Mouse (Mus musculus): ENCODE data around the gene Fam199x.

The Fam199x gene

GRCm38 (mm10) chrX:137049425-137050225, at the start of gene Fam199x:
Fam199x (plus strand) TSS chrX:137049594.
- in situ Hi-C loops (cut with MboI; ENCODE audit: low pct_unique_long_range_greater_than_20kb in 1 of 2, low sequenced_read_pairs in 2 of 2, unreplicated experiment in 1 of 2): no loop called here

GRCm38 (mm10) chrX:137015099-137015709, 34.2 kb upstream of the Fam199x start:
- in situ Hi-C loops (cut with MboI; ENCODE audit: low pct_unique_long_range_greater_than_20kb in 1 of 2, low sequenced_read_pairs in 2 of 2, unreplicated experiment in 1 of 2): loop anchor here in 1 of 2 experiments (5.0 kb wide), 1 partner anchor 52 kb away; no protein-coding TSS in a partner anchor

GRCm38 (mm10) chrX:137017668-137018067, 31.7 kb upstream of the Fam199x start:
- in situ Hi-C loops (cut with MboI; ENCODE audit: low pct_unique_long_range_greater_than_20kb in 1 of 2, low sequenced_read_pairs in 2 of 2, unreplicated experiment in 1 of 2): loop anchor here in 1 of 2 experiments (5.0 kb wide), 1 partner anchor 50 kb away; no protein-coding TSS in a partner anchor

GRCm38 (mm10) chrX:137019310-137019709, 30.1 kb upstream of the Fam199x start:
- in situ Hi-C loops (cut with MboI; ENCODE audit: low pct_unique_long_range_greater_than_20kb in 1 of 2, low sequenced_read_pairs in 2 of 2, unreplicated experiment in 1 of 2): loop anchor here in 1 of 2 experiments (5.0 kb wide), 1 partner anchor 48 kb away; no protein-coding TSS in a partner anchor

DNA sequence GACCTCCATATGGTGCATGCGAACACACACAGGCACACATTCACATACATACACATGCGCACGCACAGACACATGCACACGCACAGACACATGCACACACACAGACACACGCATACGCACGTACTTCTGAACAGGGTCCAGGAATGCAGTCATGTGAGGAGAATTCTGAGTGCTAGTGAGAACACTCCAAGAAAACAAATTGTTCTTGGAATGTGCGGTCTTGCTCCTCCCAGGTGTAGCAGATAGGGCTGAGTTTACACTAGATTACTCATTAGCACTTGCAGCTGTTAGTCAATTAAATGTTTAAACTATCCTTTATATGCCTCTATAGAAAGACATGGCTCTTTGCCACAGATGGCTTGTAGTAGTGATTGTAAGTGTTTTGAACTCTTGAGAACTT, 18.5 kb upstream of the Fam199x start:
- in situ Hi-C loops (cut with MboI; ENCODE audit: low pct_unique_long_range_greater_than_20kb in 1 of 2, low sequenced_read_pairs in 2 of 2, unreplicated experiment in 1 of 2): no loop called here

- in situ Hi-C loops (cut with MboI; ENCODE audit: low pct_unique_long_range_greater_than_20kb in 1 of 2, low sequenced_read_pairs in 2 of 2, unreplicated experiment in 1 of 2): no loop called here
Observed at GRCm38 (mm10) chrX:137031726-137032125, 17.7 kb upstream of the Fam199x start.

DNA sequence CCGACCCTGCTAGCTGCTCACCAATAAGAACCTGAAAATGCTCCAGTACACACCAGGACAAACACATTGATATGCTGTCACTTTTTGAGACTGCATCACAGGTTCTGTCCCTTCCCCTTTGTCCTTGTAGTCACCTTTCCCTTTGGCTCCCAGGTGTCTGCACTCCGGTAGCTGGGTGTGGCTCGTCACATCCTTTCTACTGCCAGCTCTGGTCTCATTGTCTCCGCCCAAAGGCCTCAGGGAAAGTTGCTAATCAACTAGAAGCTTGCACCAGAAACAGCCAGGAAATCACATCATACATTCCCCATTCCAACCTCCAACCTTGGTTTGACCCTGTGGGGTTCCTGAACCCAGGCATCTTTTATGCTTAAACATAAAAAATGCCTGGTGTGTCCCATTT, 15.1 kb upstream of the Fam199x start:
- in situ Hi-C loops (cut with MboI; ENCODE audit: low pct_unique_long_range_greater_than_20kb in 1 of 2, low sequenced_read_pairs in 2 of 2, unreplicated experiment in 1 of 2): no loop called here

DNA sequence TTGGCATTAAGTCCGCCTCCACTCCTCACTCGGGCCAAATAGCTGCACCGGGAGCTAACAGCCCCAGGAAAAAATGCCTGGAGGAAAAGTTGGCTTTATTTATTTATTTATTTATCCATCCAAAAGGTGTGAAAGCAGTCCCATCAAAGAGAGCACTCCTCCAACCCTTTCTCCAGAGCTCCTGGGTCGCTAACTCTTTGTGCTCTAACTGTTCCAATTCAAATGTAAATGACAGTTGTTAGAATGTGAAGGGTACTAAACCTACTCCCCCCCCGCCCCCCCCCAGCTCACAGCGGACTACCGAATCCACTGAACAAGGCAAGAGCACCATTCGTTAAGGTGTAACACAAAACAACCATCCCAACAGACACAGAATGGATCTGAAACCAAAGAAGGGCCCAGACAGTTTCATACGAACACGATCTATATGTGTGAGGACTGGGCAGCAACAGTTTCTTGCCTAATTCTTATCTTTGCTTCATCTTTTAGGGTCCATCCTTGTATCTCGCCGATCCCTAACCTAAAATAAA, 11.9 kb upstream of the Fam199x start:
- in situ Hi-C loops (cut with MboI; ENCODE audit: low pct_unique_long_range_greater_than_20kb in 1 of 2, low sequenced_read_pairs in 2 of 2, unreplicated experiment in 1 of 2): no loop called here

GRCm38 (mm10) chrX:137038000-137038483, 11.4 kb upstream of the Fam199x start, which contains the start of gene Slc25a53:
Slc25a53 (minus strand) TSS chrX:137038302.
- in situ Hi-C loops (cut with MboI; ENCODE audit: low pct_unique_long_range_greater_than_20kb in 1 of 2, low sequenced_read_pairs in 2 of 2, unreplicated experiment in 1 of 2): no loop called here

DNA sequence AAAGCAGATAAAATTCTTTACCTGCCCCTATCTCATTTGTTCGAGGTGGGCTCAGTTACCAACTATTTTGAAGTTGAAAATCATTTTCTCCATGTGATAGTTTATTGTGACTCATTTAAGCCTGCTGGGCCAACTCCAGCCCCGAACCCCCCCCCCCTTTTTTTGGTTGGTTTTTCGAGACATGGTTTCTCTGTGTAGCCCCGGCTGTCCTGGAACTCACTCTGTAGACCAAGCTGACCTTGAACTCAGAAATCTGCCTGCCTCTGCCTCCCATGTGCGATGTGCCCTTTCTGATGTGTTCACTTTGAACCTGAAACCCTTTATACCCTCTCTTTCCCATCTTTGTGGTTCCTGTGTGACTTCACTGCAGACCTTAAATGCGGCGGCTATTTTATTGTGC, 10.9 kb upstream of the Fam199x start:
- in situ Hi-C loops (cut with MboI; ENCODE audit: low pct_unique_long_range_greater_than_20kb in 1 of 2, low sequenced_read_pairs in 2 of 2, unreplicated experiment in 1 of 2): no loop called here

DNA sequence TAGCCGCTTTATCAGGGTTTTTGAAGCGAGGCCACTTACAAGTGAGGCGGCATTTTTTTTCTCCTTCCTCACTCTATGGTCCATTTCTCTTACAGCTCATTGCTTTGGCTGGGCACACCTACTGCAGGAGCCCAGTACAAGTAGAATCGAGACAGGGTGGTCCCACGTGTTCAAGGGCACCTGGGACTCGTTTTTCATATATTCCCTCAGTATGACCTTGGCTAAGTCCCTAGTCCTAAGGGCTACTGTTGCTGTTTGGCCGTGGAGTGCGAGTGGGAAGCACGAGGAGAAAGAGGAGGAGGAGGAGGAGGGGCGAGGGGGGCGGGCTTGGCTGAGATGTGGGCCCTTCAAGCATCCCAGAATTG, 352 bp upstream of the Fam199x start:
- in situ Hi-C loops (cut with MboI; ENCODE audit: low pct_unique_long_range_greater_than_20kb in 1 of 2, low sequenced_read_pairs in 2 of 2, unreplicated experiment in 1 of 2): no loop called here

DNA sequence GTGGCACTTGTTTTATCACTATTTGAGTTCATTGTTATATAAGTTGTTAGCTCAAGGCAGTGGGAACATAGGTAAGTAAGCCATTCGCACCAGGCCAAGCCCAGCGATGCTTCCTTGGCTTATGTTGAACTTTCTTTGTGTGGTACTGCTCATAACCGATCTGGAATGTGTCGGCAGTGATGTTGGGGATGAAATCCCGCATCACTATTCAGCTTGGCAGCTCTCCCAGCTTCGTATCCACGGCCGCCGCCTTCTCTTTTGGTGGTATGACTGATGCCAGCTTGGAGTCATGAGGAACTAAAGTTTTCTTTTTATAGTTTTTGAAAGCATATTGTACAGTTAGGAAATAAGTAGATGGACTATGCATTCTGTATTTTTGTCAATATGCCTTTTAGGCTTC, 13.8 kb downstream of the Fam199x start:
- in situ Hi-C loops (cut with MboI; ENCODE audit: low pct_unique_long_range_greater_than_20kb in 1 of 2, low sequenced_read_pairs in 2 of 2, unreplicated experiment in 1 of 2): no loop called here

DNA sequence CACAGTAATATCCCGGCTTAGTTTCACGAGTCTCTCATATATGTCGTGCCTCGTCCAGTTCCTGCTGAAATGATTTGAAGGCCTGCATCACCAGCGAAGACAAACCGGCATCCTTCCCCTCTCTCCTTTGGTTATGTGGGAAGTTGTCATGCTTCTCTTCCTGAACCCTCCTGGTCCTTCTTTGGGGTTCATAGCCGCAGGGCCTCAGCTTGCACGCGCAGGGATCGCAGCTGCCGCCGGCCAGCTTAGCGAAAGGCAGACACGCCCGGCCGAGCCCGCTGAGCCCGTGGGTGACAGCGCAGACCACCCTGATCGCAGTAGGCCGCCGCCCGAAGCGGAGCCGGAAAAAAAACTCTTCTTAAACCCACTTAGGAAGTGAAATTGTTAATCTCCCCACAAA, 55.1 kb downstream of the Fam199x start:
- in situ Hi-C loops (cut with MboI; ENCODE audit: low pct_unique_long_range_greater_than_20kb in 1 of 2, low sequenced_read_pairs in 2 of 2, unreplicated experiment in 1 of 2): no loop called here

GRCm38 (mm10) chrX:137106498-137106897, 57.1 kb downstream of the Fam199x start:
- in situ Hi-C loops (cut with MboI; ENCODE audit: low pct_unique_long_range_greater_than_20kb in 1 of 2, low sequenced_read_pairs in 2 of 2, unreplicated experiment in 1 of 2): no loop called here

DNA sequence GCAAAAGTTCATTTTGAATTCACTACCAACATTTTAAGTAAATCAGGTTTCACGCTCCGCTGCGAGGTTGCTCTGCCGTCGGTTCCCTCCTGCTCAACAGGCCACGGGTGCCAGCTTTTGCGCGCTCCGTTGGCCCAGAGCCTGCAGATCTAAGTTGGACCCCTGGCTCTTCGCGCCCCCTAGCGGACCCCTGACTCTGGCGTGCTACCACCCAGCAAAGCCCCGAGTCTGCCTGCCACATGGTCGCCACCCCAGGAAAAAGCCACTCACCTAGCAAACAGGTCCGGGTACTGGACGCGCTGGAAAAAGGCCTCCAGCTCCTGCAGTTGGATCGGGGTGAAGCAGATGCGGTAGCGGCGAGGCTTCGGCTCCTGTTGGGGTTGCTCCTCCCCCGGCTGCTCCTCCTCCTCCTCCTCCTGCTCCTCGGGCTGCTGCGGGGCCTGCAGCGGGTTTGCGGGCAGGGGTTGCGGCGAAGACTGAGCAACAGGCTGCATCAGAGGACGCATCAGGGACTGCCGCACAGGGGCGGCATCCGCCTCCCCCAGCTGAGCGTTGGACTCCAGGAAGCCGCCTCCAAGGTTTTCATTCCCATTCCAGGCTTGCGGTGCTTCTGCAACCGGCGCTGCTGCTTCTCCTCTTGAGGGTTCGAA, 68.8 kb downstream of the Fam199x start:
- in situ Hi-C loops (cut with MboI; ENCODE audit: low pct_unique_long_range_greater_than_20kb in 1 of 2, low sequenced_read_pairs in 2 of 2, unreplicated experiment in 1 of 2): no loop called here

GRCm38 (mm10) chrX:137119675-137120423, 70.5 kb downstream of the Fam199x start:
- in situ Hi-C loops (cut with MboI; ENCODE audit: low pct_unique_long_range_greater_than_20kb in 1 of 2, low sequenced_read_pairs in 2 of 2, unreplicated experiment in 1 of 2): no loop called here

DNA sequence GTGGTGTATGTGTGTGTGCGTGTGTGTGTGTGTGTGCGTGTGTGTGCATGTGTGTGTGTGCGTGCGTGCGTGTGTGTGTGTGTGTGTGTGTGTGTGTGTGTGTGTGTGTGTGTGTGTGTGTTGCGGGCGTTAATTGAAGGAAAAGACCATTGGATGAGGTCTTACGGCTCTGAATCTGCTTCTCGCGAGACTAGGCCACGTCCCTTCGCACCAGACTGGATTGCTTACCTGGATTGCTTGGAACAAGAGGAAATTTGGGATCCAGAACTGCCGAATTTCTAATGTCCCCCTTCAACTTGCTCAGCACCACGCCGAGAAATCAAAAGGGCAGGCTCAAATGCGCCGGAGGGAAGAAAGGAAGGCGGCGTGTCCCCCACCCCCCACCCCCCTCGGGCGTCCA, 72.3 kb downstream of the Fam199x start, which contains the start of gene Esx1:
Gene Esx1 (minus strand): TSS at position 366 of the 400 bp plus-strand sequence.
- in situ Hi-C loops (cut with MboI; ENCODE audit: low pct_unique_long_range_greater_than_20kb in 1 of 2, low sequenced_read_pairs in 2 of 2, unreplicated experiment in 1 of 2): no loop called here

DNA sequence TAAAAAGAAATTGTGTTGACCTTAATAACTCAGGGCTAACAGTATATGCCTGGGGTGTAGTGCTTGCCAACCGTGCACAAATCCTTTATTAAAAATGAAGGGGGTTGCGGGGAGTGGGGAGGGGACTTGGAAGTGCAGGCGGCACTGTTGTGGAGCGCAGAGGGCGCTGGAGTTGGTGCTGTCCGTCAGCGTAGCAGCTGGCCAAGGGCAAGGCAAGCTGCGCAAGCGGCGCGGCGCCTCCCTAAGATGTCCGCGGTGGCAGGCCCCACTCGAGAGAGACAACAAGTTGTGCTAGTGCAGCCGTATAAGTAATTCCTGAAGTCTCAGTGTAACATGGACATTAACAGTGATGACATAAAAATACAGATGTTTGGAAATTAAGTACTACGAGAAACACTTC, 78.1 kb downstream of the Fam199x start:
- in situ Hi-C loops (cut with MboI; ENCODE audit: low pct_unique_long_range_greater_than_20kb in 1 of 2, low sequenced_read_pairs in 2 of 2, unreplicated experiment in 1 of 2): loop anchor here in 1 of 2 experiments (25.0 kb wide), 2 partner anchors 240 to 390 kb away; partner anchors contain the start of gene Morf4l2
